Mouse (Mus musculus) adrenal gland, adult 2 months (tissue): ENCODE measurements around the gene Zfp574. TPM values are rescaled to one million over a fixed set of nuclear protein-coding genes. Genes with fewer than 3 reads are reported as not detected.

Source experiments
- DNase-seq: peaks from one replicate; pipeline ENCODE4 v3.0.0; 2021
- polyA plus RNA-seq: library from polyadenylated mRNA; depleted of rRNA; stranded (reverse); fragments of >200 nt; gene quantifications from 2 replicates; pipeline ENCODE4 v1.2.3, GENCODE M21; 2012
- total RNA-seq, 2 experiments: library from RNA; stranded (reverse); gene quantifications; 2 replicates each; pipeline ENCODE4 v1.2.3; 2021

The Zfp574 gene
- total and polyA plus RNA-seq, 3 experiments, result 21.3 to 60.8 (median 21.9) TPM

GRCm38 (mm10) chr7:25072716-25073390 lies 486 bp downstream of the Zfp574 start:
- peak; percentile 67 for DNase-seq

GRCm38 (mm10) chr7:25073924-25074323 lies 1.6 kb downstream of the Zfp574 start:
- no peak for DNase-seq

GRCm38 (mm10) chr7:25076296-25076662 lies 3.9 kb downstream of the Zfp574 start:
- no peak for DNase-seq

GRCm38 (mm10) chr7:25076663-25077413 lies 4.5 kb downstream of the Zfp574 start:
- DNase-seq, result peak; percentile 98

- DNase-seq, result no peak
These were observed 5.0 kb downstream of the Zfp574 start for GRCm38 (mm10) chr7:25077414-25077755.

GRCm38 (mm10) chr7:25079496-25080026 lies 7.2 kb downstream of the Zfp574 start:
- DNase-seq, result no peak

GRCm38 (mm10) chr7:25080431-25080830 lies 8.1 kb downstream of the Zfp574 start:
- DNase-seq, result no peak

GRCm38 (mm10) chr7:25082510-25082909 lies 10.1 kb downstream of the Zfp574 start:
- DNase-seq, result peak; percentile 57

GRCm38 (mm10) chr7:25084621-25085020 lies 12.3 kb downstream of the Zfp574 start:
- no peak for DNase-seq

- DNase-seq, result no peak
These were observed 14.3 kb downstream of the Zfp574 start for GRCm38 (mm10) chr7:25086656-25087055.

GRCm38 (mm10) chr7:25087256-25087912 lies 15.0 kb downstream of the Zfp574 start:
- DNase-seq, result peak; percentile 61

GRCm38 (mm10) chr7:25087972-25088371 lies 15.6 kb downstream of the Zfp574 start:
- DNase-seq, result no peak

- no peak for DNase-seq
These were observed 16.2 kb downstream of the Zfp574 start for GRCm38 (mm10) chr7:25088531-25088930.

GRCm38 (mm10) chr7:25088968-25089367 lies 16.6 kb downstream of the Zfp574 start:
- DNase-seq, result no peak

- DNase-seq, result no peak
These were observed 17.5 kb downstream of the Zfp574 start for GRCm38 (mm10) chr7:25089875-25090274.

GRCm38 (mm10) chr7:25098169-25098568 lies 25.8 kb downstream of the Zfp574 start:
- no peak for DNase-seq

- DNase-seq, result no peak
These were observed 27.2 kb downstream of the Zfp574 start for GRCm38 (mm10) chr7:25099581-25099980.

GRCm38 (mm10) chr7:25105411-25106160 lies 33.2 kb downstream of the Zfp574 start:
- DNase-seq, result peak; percentile 81

GRCm38 (mm10) chr7:25106790-25107502 lies 34.6 kb downstream of the Zfp574 start:
- DNase-seq, result no peak

- peak; percentile 44 for DNase-seq
These were observed 37.0 kb downstream of the Zfp574 start for GRCm38 (mm10) chr7:25109355-25109754.

- no peak for DNase-seq
These were observed 38.0 kb downstream of the Zfp574 start for GRCm38 (mm10) chr7:25110336-25110735.
